Mouse (Mus musculus) urinary bladder, postnatal 36 days (tissue): ENCODE data around the gene Trim47.

ENCODE experiments used
- DNase-seq, 2 experiments: peaks; one replicate each; pipeline ENCODE4 v3.0.0; 2022; ENCODE audit warnings: low spot score in 2 of 2, mixed read lengths in 1 of 2

Gene Trim47

DNA sequence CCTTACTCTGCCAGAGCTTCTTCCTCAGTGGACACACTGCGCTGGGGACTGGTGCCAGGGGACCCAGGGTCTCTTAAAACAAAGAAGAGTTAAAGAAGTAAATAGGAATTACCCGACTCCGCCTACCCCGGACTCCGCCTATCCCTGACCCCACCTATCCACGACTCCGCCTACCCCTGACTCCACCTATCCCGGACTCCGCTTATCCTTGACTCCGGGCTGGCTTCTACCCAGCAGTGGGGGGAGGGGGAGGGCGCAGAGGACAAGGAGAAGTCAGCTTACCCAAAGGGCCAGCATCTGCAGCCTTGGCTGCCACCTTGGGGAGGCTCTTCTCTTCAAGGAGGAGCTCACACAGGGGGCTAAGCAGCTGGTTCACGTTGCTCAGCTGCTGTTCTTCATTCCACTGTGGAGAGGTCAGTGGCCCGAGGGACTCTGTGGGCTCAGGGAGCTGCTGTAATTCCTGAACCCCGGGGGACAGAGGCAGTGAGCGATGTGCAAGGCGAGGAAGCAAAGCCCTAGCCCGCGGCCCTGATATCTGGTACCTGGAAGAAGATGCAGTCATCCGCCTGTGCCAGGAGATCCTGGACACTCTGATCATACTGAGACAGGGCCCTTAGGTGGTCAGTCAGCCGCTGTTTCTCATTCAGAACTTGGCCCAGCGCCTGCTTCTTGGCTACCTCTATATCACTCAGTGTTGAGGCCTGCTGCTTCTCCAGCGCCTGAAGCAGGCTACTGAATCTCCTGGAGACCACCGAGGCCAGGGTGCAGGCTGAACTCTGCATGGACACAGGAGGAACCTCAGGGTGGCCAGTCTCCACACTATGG lies at the start of gene Trim47:
Trim47 (minus strand) TSS at position 55 of the 825 bp plus-strand sequence.
- DNase-seq: peak; percentile 49 to 77

DNA sequence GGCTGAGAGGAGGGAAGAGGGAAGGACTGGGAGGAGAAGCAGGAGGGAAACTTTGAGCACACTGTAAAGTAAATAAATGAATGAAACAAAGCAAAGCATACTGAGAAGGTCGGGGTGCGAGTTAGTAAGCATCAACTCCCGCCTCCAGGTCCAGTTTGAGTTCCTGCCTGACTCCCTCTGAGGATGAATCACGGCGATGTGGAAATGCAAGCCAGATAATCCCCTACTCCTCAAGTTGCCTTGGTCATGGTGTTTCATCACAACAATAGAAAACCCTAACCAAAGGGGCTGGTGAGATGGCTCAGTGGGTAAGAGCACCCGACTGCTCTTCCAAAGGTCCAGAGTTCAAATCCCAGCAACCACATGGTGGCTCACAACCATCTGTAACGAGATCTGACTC lies 49.0 kb upstream of the Trim47 start:
- DNase-seq: no peak

DNA sequence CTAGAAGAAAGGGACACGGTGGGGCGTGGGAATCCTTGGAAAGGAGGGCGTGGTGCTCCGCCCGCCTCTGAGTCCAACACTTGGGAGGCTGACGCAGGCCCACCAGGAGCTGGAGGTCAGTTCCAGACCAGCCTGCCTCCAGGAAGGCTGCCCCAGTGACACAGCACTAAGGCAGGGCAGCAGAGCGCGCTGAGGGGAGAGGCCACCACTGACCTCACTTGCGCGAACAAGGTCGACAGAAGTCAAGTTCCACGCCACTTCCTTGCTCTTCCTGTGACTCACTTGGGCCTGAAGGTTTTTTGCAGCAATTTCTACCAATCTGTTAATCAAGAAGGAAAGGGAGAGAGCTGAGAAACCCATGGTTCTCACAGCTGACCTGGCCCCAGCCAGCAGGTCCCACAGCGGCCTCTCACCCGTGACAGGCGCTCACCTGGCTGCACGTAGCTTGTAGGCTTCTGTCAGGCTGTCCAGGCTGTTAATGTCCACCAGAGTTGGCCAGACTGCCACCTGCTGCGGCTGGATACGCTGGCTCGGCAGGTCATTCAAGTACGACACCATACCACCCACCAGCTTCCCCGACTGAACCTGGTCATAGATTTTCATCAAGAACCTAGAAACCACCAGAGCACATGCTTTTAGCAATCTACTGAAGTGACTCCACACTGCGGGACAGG lies 47.9 kb upstream of the Trim47 start:
- no peak for DNase-seq

DNA sequence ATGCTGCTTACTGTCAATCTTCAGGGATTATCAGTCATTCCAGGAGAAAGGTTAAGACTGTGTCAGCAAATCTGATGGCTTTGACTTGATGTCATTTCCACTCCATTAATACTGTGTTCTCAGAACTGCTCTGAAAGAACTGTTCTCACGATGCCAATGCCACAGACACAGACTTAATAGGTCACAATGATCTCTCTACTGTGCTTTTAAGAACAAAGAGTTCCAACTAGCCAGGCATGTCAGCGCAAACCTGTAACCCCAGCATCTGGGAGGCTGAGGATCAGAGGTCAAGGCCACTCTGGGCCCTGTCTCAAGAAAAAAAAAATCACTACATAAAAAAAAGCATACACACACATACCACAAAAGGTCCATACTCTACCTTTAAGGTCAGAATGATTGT lies 44.9 kb upstream of the Trim47 start:
- DNase-seq: no peak

DNA sequence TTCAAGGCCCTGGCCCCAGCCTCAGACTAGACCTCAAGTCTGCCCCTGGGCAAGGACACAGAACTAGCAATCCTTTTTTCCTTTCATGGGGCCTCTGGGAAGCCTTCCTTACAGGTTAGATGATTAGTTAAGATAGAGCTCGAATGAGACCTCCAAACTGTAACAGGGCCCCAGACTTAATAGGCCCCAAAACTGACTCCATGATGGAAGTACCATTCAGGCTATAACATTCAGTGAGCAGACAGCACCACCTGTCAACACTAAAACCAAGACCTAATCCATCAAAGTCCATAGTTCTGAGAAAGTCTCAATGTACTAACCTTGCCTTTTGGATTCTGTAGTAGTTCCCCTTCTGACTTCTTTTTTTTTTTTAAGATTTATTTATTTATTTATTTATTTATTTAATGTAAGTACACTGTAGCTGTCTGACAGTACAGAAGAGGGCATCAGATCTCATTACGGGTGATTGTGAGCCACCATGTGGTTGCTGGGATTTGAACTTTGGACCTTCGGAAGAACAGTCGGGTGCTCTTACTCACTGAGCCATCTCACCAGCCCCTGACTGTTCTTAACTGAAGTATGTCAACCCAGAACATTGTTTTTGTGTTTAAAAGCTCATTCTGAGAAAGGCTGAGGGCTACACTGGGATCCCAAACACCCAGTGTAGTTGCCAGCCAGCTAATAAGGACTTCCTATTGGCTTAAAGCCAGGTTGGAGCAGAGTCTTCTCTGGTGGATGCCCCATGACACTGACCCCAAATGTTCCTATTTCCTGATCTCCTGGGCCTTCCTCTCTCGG lies 43.2 kb upstream of the Trim47 start:
- DNase-seq: no peak

DNA sequence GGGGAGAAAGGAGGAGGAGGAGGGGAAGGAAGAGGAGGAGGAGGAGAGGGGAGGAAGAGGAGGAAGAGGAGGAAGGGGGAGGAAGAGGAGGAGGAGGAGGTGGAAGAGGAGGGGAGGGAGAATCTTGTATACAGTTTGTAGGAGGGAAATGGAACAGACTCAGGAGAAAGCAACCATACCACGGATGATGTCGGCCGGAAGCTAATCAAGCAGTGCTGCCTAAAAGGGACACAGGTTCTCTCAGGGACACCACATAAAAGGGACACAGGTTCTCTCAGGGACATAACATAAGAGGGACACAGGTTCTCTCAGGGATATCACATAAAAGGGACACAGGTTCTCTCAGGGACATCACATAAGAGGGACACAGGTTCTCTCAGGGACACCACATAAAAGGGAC lies 42.2 kb upstream of the Trim47 start:
- no peak for DNase-seq

DNA sequence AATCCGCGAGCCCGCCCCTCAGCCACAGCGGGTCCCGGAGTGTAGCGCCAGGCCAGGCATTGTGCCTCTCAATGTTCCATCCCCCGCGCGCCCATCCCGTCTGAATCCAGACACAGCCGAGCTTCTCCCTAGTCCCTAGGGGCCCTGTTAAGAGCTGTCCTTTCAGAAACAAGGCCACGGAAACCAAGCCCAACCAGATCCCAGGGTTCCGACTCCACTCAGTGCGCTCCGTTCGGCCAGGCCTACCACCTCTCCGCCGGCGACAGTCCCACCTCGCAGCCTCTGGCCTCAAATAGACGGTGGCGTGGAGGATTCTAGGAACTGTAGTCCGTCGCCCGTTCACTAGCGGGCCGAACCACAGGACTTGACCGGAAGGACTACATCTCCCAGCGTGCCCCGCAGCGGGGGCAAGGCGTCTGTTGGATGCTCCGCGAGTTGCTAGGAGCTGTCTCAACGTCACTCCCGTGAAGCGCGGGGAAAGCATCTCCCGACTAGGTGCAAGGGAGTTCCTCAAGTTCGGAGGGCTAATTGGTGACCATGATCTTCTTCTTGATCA lies 41.0 kb upstream of the Trim47 start, which contains the start of gene Fbf1:
Fbf1 (minus strand) TSS at position 283 of the 556 bp plus-strand sequence.
- peak; percentile 91 to 95 for DNase-seq

DNA sequence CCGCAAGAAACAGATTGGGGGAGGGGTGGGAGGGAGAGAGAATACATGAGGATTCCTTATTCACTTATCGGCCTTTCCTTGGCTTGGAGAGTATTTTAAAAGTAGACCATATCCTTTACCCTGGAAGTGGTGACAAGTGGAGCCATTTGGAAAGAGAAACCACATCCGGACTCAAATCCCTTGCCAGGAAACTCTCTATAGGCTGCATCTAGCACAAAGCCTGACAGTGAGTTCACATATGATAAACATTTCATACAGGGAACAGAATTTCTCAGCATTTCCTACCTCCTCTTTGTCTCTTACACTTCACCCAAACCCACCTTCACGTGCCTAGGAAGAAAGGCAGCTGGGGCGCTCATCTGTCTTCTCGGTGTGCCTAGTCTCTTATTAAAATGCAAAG lies 40.2 kb upstream of the Trim47 start:
- no peak for DNase-seq

DNA sequence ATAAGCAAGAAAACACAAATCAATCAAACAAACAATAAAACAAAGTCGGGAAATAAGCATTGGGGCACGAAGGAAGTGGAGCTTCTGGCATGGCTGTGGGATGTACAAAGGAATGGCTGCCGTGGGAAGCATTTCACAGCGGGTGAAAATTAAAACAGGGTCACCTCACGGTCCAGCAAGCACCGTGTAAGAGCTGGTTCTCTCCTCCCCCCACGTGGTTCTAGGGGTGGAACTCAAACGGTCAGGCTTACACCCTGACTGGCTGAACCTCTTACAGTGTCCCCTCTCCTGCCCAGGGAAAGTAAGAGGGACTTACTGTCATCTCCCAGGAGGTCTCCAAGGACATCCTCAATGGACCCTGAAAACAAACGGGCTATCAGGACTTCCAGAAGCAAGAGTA lies 36.0 kb upstream of the Trim47 start:
- no peak for DNase-seq

DNA sequence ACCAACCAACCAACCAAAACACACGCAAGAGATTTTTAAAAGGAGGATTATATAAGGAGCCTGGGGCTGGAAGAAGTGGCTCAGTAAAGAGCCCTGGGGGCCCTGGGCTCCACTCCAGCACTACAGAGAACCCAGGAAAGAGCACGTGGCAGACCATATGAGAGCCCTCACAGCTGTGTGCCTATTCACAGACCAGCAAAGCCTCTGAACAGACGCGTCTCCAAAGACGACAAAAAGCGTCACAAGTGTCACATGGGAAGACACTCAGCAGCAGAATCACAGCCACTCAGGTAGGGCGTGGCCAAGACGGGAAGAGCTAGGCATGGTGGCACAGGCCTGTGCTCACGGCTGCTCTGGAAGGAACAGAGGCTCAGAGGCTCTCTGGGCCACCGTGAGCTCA lies 35.1 kb upstream of the Trim47 start:
- no peak for DNase-seq

DNA sequence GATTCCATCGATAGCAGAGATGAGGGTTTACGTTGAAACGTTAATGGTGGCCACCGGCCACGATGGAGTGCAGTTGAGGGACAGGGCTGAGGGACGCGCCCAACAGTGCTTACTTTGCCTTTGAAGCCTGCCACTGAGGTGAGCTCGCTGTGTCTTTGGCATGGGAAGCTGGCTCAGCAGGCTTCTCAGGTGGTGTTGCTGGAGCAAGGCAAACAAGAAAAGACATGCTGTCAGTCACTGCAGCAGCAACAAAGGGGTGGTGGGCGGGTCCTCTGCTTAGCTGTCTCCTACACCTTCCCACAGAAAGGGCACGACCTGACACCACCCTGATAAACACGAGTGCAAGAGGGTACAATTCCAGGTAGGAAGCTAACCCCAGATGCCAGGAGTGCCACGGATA lies 34.3 kb upstream of the Trim47 start:
- DNase-seq: peak; percentile 57 to 72

DNA sequence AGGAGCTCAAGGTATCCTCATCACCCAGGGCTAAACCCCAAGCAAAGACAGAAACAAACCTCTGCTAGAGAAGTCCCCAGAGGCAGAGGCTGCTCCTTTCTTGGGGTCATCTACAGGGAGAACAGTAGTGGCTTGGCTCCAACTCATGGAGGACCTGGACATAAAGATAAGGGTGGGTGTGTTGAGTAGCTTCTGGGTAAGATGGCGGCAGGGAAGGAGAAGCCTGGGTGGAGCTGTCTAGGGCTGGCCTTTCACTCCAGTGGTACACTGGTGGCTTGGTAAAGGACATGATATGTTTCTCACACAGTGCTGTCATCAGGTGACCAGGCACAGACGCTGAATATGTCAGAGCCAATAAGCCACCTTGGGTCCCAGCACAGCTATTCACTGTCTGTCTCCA lies 23.9 kb upstream of the Trim47 start:
- no peak for DNase-seq

DNA sequence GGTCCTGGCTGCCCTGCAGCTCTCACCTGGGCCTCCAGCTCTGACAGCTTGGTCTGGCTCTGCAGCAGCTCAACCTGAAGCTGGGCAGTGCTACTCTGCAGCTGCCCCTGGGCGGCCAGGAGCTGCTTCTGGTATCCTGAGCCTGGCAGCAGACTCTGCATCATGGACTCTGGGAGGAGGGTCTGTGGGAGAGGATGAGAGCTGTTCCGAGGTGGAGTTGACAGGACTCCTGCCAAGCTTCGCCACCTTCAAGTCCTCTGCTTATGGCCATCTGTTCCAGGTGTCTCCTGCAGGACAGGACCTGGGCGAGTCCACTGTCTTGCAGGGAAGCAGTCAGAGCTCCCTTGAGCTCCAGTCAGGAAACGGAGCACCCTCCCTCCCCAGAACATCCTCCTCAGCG lies 22.3 kb upstream of the Trim47 start:
- DNase-seq: no peak

DNA sequence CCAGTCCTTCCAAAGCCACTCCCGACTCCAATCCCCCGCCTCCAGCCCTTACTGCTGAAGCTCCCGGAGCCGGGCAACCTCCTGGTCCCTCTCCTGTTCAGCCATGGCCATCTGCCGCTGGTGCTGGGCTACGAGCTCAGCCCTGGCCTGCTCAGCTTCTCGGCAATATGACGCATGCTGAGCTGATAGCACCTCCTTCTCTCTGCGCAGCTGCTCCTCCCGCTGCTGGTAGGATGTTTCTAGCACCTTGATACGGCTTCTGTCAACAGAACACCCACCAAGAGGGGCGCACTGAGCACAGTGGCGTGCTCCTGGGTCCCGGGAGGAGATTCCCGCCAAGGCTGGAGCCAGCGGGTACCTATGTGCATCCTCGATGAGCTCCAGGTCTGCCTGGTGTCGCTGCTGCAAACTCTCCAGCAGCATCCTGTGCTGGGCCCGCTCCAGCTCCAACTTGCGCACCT lies 21.8 kb upstream of the Trim47 start:
- DNase-seq: no peak

DNA sequence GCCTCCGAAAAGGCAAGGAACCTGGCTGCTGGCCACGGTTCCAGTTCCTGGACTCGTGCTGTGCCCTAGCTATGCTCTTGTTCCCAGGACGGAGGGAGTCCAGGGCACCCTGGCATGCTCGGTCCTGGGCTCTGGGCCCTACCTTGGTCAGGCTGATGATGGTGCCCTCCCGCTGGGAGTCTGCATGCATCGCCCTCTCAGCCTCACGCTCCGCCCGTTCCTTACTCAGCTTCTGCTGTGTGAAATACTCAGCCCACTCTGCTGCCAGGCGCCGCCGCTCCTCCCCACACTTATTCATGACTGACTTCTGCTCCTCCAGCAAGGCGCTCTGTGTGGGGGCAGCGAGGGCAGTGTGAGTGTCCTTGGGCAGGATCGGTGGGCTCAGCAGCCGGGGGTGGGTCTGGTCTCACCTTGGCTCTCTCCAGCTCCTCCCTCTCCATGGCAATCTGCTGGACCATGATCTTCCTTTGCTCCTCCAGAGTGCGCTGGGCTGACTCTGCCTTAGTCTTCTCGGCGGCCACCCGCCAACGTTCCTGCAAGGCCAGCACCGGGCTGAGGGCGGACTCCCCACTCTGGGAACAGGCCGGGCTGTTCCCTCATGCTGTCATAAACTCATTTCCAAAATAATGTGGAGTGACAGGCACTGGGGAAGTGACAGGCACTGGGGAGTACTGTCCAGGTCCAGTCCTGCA lies 19.4 kb upstream of the Trim47 start:
- peak in 1 of 2 experiments; percentile 31 for DNase-seq

DNA sequence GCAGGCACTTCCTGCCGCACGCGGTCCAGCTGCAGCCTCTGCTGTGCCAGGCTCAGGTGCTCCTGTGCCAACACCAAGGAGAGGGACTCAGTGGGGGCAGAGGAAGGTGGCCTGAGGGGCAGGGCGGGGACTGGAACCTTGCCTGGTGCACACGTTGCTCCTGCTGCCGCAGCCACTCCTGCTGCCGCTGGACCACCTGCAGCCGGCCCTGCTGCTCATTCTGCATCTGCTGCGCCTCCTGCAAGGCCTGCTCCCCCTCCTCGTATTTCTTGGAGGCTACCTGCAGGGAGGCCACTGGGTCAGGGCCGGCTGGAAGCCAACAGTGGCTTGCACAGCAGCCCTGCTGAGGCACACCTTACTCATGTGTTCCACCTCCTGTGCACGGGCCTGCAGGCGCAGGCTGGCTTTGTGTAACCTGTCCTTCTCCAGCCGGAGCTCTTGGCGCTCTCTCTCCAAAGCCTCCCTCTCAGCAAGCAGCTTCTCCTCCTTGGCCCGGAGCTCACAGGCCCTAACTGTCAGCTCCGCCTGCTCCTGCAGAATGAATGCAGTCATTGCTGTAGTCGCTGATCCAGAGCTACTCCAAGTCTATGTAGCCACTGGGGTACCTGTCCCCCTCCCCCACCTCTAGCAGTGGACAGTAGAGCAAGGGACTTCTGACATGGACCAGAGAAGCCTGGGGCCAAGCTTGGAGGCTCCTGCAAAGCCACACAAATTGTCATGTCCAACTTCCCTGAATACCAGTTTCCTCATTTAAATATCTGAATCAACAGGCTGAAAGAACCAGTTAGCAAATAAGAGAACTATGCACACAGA lies 18.7 kb upstream of the Trim47 start:
- no peak for DNase-seq

DNA sequence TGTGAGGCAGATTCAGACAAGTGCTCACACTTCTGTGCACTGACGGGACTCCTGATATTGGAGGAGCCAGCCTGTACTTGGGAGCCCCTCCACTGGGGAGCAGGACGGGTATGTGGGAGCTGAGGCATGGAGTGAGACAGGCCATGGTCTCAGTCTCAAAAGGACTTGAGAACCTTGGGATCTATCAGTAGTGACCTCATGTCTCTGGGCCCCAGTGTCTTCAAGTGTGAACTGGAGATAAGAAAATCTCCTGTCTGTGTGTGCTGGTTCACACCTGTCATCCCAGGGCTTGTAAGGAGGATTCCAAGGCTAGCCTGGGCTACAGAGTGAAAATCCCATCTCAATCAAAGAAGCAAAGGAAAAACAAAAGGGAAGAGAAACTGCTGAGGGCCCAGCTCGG lies 16.5 kb upstream of the Trim47 start:
- no peak for DNase-seq

DNA sequence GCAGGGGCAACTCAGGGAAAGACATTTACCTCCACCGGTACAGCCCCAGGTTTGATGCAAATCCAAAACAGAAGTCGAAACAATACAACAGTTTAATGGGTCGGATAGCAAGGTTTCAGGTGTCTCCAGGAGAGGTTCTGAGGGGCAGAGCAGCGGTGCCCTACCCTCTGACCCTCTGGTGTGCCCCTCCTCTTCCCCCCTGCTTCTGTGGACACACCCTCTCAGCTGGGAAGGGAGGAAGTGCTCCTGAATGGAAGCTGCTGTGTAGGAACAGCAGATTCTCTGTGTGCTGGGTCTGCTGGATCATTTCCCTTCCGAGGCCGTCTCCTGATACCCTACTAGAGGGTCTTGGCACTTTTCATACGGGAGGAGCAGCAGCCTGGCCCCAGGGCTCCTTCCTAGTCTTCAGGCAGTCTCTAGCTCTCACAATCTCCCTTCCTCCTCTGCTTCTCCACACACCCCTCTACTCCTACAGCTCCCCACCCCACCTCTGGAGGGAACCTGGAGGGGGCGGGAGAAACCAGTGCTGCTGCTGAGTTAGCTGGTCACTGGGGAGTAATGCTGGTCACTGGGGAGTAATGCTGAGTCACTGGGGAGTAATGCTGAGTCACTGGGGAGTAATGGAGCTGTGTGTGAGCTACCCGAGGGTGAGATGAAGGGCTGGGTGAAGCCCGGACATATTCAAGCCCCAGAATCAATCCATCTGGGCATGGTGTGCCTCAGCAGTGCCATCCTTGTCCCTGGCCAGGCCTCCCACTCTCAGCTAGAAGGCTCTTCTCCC lies 15.4 kb upstream of the Trim47 start:
- no peak for DNase-seq

DNA sequence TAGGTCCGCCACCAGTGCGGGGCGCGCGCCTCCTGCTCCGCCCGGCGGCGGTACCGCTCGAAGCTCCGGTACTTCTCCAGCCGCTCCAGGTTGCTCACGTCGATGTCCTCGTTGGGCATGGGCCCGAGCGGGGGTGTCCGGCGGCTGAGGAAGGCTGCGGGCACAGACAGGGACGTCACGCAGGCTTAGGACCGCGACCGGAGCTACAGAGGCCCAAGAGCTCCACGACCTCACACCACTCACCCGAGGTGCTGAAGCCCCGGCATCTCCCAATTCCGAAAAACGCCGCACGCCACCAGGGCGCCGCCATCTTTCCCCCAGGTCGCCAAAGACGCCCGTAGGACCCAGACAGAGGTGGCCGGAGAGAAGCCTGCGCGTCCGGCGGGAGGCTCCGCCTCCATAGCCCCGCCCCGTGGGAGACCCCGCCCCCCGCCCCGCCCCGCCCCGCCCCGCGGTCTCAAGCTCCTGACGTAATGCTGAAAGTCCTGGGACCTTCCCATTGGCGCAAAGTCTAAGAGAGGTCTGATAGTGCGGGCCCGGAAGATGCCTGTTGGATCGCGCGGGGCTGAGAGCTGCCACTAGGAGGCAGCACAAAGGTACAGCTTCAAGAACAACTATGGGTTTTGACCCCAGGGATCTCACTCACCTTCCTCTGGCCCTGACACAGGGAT lies 11.6 kb upstream of the Trim47 start, which contains the start of gene Mrpl38:
Mrpl38 (minus strand) TSS at position 401 of the 671 bp plus-strand sequence.
- peak; percentile 77 to 87 for DNase-seq
